In genomic region chr3:79285097-79285675, GRCm38 (mm10) we compare ENCODE assay signal across 8 mouse cellular contexts. TPM values are rescaled to one million over a fixed set of nuclear protein-coding genes. Genes with fewer than 3 reads are reported as not detected.
DNase-seq lines count a peak whose midpoint lies in the region; ATAC-seq lines count a peak whose summit lies in the region.

No protein-coding gene starts in this region.

- H3K27me3 ChIP-seq in lung, embryonic 16.5 days (ENCODE audit: control insufficient read depth, insufficient read depth, low read depth, low read length): no peaks in the 10 kb centered on the region
- no peaks in the 10 kb centered on the region for H3K27me3 ChIP-seq in embryonic facial prominence, embryonic 12.5 days
- no peaks in the 10 kb centered on the region for H3K27me3 ChIP-seq in hindbrain, embryonic 15.5 days
- H3K27me3 ChIP-seq in midbrain, embryonic 13.5 days: peaks cover 20% of the 10 kb centered on the region

- H3K4me1 ChIP-seq in lung, embryonic 16.5 days (replicated peaks; ENCODE audit: control insufficient read depth, insufficient read depth, low read length): peaks cover 26% of the 10 kb centered on the region
- peaks cover 33% of the 10 kb centered on the region for H3K4me1 ChIP-seq in embryonic facial prominence, embryonic 12.5 days
- peaks cover 47% of the 10 kb centered on the region for H3K4me1 ChIP-seq in hindbrain, embryonic 15.5 days (replicated peaks)
- H3K4me1 ChIP-seq in midbrain, embryonic 13.5 days (replicated peaks): peaks cover 45% of the 10 kb centered on the region

- WGBS in lung, embryonic 16.5 days: 37% methylated on average over 13 of the region's 13 CpGs
- WGBS in embryonic facial prominence, embryonic 12.5 days: 63% methylated on average over 13 of the region's 13 CpGs
- WGBS in hindbrain, embryonic 15.5 days: 31% methylated on average over 13 of the region's 13 CpGs
- WGBS in midbrain, embryonic 13.5 days: 55% methylated on average over 13 of the region's 13 CpGs

- peak overlapping the region; percentile 69 for H3K4me2 ChIP-seq in lung, embryonic 16.5 days (ENCODE audit: low read depth, low read length)
- H3K4me2 ChIP-seq in embryonic facial prominence, embryonic 12.5 days (replicated peaks): peak overlapping the region; percentile 74
- peak overlapping the region; percentile 89 for H3K4me2 ChIP-seq in hindbrain, embryonic 15.5 days
- H3K4me2 ChIP-seq in midbrain, embryonic 13.5 days (replicated peaks): peak overlapping the region; percentile 96

- no peak for DNase-seq in lung, postnatal 36 days
- DNase-seq in embryo, embryonic 10 days (ENCODE audit: low spot score): no peak
- no peak for DNase-seq in thymus, postnatal 25 days

- no peak overlapping the region for H3K27ac ChIP-seq in lung, embryonic 16.5 days (ENCODE audit: low read length)
- H3K27ac ChIP-seq in embryonic facial prominence, embryonic 12.5 days: no peak overlapping the region
- H3K27ac ChIP-seq in hindbrain, embryonic 15.5 days (replicated peaks): no peak overlapping the region
- H3K27ac ChIP-seq in midbrain, embryonic 13.5 days: no peak overlapping the region

- H3K9me3 ChIP-seq in lung, embryonic 16.5 days (ENCODE audit: control insufficient read depth, low read length): no peaks in the 10 kb centered on the region
- no peaks in the 10 kb centered on the region for H3K9me3 ChIP-seq in embryonic facial prominence, embryonic 12.5 days
- H3K9me3 ChIP-seq in hindbrain, embryonic 15.5 days: no peaks in the 10 kb centered on the region
- H3K9me3 ChIP-seq in midbrain, embryonic 13.5 days: no peaks in the 10 kb centered on the region

- H3K36me3 ChIP-seq in lung, embryonic 16.5 days (ENCODE audit: control insufficient read depth, insufficient read depth, low read length): no peaks in the 10 kb centered on the region
- H3K36me3 ChIP-seq in embryonic facial prominence, embryonic 12.5 days: no peaks in the 10 kb centered on the region
- H3K36me3 ChIP-seq in hindbrain, embryonic 15.5 days: no peaks in the 10 kb centered on the region
- no peaks in the 10 kb centered on the region for H3K36me3 ChIP-seq in midbrain, embryonic 13.5 days

- ATAC-seq in lung, embryonic 16.5 days (ENCODE audit: low read depth): no peak
- no peak for ATAC-seq in embryonic facial prominence, embryonic 12.5 days (ENCODE audit: insufficient number of reproducible peaks, insufficient read depth, low FRiP score, low TSS enrichment)
- ATAC-seq in hindbrain, embryonic 15.5 days (ENCODE audit: low FRiP score, low read depth): no peak
- ATAC-seq in midbrain, embryonic 13.5 days: no peak
- no peak for ATAC-seq in megakaryocyte progenitor cell, adult 5-6 weeks (replicated peaks; ENCODE audit: poor library complexity)

- H3K4me3 ChIP-seq in lung, embryonic 16.5 days (ENCODE audit: low read length): peak overlapping the region; percentile 97
- H3K4me3 ChIP-seq in embryonic facial prominence, embryonic 12.5 days: peak overlapping the region; percentile 94
- H3K4me3 ChIP-seq in hindbrain, embryonic 15.5 days: peak overlapping the region; percentile 85
- peak overlapping the region; percentile 91 for H3K4me3 ChIP-seq in midbrain, embryonic 13.5 days (replicated peaks)

- peak overlapping the region; percentile 54 for H3K9ac ChIP-seq in lung, embryonic 16.5 days (ENCODE audit: low read length)
- peak overlapping the region; percentile 91; the same call in 1 of the 2 replicates for H3K9ac ChIP-seq in embryonic facial prominence, embryonic 12.5 days
- H3K9ac ChIP-seq in hindbrain, embryonic 15.5 days: peak overlapping the region; percentile 88
- peak overlapping the region; percentile 95 for H3K9ac ChIP-seq in midbrain, embryonic 13.5 days (replicated peaks)

RNA-seq across cellular contexts. Expression of gene Rapgef2, which starts 1.1 kb away (rescaled TPM):
- 5.1 and 6.0 TPM in 2 replicates for polyA plus RNA-seq in lung, embryonic 16.5 days (2015; fragmentation: Nextera tagmentation; extraction: Ambion mirVana)
- 10.9 and 11.1 TPM in 2 replicates for polyA plus RNA-seq in embryonic facial prominence, embryonic 12.5 days (2016; fragmentation: Nextera tagmentation; extraction: Ambion mirVana)
- 13.0 and 13.5 TPM in 2 replicates for polyA plus RNA-seq in hindbrain, embryonic 15.5 days (2015; fragmentation: Nextera tagmentation; extraction: Ambion mirVana)
- polyA plus RNA-seq in midbrain, embryonic 13.5 days (2015; fragmentation: Nextera tagmentation; extraction: Ambion mirVana): 7.8 and 8.9 TPM in 2 replicates
- total RNA-seq in megakaryocyte progenitor cell, adult 5-6 weeks (2015): 15.1 and 17.5 TPM in 2 replicates
- total RNA-seq in megakaryocyte progenitor cell, adult 5-6 weeks (2017): 12.4 and 14.4 TPM in 2 replicates

RNA-seq across cellular contexts. Expression of gene Gm17359, which starts 51.3 kb away (rescaled TPM):
- not detected in 2 replicates for polyA plus RNA-seq in lung, embryonic 16.5 days (2015; fragmentation: Nextera tagmentation; extraction: Ambion mirVana)
- not detected in 2 replicates for polyA plus RNA-seq in embryonic facial prominence, embryonic 12.5 days (2016; fragmentation: Nextera tagmentation; extraction: Ambion mirVana)
- polyA plus RNA-seq in hindbrain, embryonic 15.5 days (2015; fragmentation: Nextera tagmentation; extraction: Ambion mirVana): not detected in 2 replicates
- polyA plus RNA-seq in midbrain, embryonic 13.5 days (2015; fragmentation: Nextera tagmentation; extraction: Ambion mirVana): not detected in 2 replicates
- total RNA-seq in megakaryocyte progenitor cell, adult 5-6 weeks (2015): not detected in 2 replicates
- total RNA-seq in megakaryocyte progenitor cell, adult 5-6 weeks (2017): not detected in 2 replicates
